Mouse (Mus musculus) right cerebral cortex, postnatal 25 days (tissue): ENCODE measurements at regions not wholly inside any gene's neighbourhood (a gene's known extent, or its start where the extent isn't known, plus 50 kb on each side); places are given as distances from the start of the nearest gene placed in this dataset.

Source experiments
- DNase-seq: peaks from one replicate; pipeline ENCODE4 v3.0.0; 2022

GRCm38 (mm10) chr9:120731952-120732622 lies 160.8 kb downstream of the Rpl14 start:
- DNase-seq, result no peak

DNA sequence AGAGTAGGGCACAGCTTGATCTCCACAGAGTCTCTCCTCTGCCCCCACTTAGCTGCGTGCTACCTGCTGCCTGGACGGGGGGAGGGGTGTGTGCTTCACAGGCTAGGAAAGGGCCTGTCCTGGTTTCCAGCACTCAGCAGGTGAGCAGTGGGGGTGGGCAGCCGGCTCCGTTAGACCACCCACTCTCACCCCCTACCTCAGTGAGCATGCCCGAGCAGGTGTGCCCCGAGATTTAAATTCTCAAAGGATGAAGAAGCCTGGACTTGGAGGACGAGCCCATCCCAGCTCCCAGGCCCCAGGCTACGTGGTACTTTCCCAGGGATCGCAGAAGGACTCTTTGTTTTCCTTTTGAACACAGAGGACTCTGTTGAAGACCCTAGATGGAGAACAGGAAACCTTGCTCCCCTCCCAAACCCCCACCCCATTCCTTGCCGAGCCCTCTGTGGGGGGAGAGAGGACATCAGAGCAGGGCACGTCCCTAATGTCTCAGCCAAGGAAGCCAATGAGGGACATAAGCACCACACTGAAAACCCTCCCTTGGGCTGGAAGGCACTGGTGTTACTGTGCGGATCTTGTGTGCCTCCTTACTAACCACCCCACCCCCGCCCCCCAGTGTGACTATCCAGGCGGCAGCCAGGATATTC lies 161.5 kb downstream of the Rpl14 start:
- no peak for DNase-seq

DNA sequence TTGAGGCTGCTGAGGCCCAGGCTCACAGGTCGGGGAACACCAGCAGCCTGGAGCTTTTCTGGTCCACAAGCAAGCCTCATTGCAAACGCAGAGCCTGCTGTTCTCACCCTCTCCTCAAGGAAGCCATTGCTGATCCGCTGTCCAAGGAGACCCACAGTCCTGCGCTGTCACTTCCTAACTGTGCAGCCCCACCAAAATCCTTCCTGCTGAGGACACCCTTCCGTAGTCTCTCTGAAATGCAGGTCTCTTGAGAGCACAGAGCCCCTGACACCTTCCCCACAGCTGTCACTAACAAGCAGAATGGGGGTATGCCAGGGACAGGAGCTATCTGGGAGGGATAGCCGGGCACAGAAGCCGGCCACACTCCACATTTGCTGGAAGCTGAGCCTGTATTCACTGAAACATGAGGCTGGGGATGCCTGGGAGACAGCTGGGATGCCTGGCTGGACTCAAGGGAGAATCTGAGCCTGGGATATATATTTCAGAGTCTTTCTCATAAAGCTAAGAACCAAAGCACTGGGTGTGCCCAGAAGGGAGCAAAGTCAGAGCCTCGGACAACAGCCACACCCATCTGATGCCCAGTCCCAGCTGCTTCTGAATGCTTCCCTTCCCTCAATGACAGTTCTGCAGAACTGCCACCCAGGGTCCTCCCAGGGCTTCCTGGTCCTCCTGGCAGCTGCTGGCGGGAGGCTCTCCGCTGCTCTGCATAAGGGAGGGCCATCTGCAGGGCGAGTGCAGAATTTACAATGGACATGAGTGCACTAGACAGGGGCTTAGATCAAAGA lies 162.6 kb downstream of the Rpl14 start:
- no peak for DNase-seq

- DNase-seq, result no peak
Observed at GRCm38 (mm10) chr9:120735217-120735616, 164.0 kb downstream of the Rpl14 start.

- no peak for DNase-seq
Observed at GRCm38 (mm10) chr9:120737956-120738355, 166.7 kb downstream of the Rpl14 start.

DNA sequence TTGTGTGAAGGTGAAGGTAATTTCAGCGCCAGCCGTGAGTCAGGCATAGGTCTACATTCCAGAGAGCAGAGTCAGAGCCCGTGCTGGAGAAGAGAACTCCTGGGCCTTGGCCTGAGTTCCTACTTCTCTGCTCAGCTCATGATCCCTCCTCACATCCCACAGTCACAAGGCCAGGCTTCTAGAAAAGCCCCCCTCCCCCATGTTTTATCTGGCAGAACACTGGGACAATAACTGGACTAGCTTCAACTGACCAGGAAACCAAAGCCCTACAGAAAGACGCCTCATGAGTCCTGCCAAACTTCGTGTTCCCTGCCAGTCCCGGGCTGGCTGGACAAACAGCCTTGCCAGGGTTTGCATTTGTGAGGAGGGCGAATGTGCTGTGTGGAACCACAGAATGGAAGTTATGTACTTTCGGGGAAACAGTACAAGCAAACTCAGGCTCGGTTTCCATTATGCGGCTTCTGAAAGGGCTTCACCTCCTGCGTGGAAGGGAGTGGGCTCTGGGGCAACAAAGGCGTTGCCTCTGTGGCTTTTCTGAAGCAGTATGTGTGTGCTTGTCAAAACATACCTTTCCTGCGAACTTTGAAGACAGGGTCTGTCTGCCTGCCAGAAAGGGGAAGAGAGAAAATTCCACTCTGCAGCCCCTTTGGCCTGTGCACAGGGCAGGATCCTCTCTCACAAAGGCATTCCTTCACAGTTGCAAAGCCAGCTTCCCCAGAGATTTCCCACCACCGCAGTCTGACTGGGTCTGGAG lies 168.1 kb downstream of the Rpl14 start:
- DNase-seq, result no peak

DNA sequence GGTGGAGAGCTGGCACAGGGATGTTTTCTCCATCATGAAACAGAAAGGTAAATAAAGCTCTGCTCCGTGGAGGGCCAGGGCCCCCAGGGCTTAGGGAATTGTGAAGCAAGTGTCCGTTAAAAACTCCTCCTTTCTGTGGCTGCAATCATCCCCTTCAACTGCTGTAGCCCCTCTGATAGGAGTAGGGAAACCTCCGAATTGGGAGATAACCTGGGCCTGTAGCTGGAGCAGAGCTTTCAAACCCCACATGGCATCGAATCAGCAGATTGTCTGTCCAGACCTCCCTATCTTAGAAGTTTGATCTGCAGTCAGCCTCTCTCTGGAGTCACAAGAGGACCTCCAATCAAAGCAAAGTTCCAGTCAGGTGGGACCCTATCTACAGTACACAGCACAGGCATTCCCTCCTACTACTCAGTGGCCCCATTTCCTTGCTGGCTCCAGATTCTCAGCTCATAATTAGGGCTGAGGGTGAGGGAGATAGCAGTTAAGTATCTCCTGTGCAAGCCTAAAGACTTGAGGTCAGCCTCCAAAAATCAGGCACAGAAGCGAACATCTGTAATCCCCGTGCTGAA lies 168.8 kb downstream of the Rpl14 start:
- DNase-seq, result no peak

DNA sequence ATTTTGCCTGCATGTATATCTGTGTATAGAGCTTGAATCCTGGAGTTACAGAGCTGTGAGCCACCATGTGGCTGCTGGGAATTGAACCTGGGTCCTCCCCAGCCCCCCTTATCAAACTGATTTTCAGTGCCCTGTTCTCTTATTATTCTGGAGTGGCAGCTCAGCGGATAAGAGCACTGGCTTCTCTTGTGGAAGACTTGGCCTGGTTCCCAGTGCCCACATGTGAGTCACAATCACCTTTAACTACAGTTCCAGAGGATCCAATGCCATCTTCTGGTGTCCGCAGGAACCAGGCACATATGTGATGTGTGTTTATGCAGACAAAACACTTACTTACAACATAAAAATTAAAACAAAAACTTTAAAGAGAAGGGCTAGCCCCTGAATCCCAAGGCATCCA lies 170.3 kb downstream of the Rpl14 start:
- no peak for DNase-seq

DNA sequence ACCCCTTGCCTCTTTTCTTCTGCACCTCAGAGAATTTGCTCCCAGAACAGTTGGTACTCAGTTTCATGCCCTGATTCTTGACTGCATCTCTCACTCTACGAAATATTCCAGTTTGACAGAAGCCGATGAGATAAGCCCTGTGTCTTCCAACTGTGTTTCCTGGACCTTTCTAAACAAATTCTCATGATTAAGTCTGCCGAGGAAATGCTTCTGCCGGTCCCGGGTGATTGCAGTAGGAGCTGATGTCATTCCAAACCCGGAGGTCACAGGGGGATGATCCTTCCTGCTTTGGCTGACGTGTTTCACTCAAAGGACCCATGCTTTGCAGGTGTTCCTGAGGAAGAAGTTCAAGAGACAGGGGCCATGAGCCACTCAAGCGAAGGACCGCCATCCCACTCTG lies 172.2 kb downstream of the Rpl14 start:
- DNase-seq, result no peak

GRCm38 (mm10) chr9:120745674-120746073 lies 174.4 kb downstream of the Rpl14 start:
- no peak for DNase-seq

DNA sequence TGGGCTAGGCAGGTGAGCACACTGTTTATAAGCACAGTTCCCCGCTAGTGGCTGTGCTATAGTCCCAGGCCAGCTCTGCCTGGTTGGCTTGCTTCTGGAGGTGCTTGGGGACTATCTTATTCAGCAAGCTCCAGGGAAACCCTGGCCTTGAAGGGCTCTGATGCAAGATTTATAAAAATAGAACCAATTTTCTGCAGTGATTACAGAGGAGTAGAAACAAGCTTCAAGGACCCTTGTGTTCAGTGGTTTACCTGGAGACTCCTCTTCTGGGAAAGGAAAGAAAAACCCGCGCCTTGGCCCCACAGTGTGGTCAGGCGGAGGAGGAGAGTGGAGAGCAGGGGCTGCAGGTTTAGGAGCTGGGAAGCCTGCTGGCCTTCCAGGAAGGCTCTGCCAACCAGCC lies 178.2 kb upstream of the Ctnnb1 start:
- DNase-seq, result no peak

- no peak for DNase-seq
Observed at GRCm38 (mm10) chr9:120751686-120752484, 177.1 kb upstream of the Ctnnb1 start.

- DNase-seq, result no peak
Observed at GRCm38 (mm10) chr9:120754151-120754550, 174.9 kb upstream of the Ctnnb1 start.

DNA sequence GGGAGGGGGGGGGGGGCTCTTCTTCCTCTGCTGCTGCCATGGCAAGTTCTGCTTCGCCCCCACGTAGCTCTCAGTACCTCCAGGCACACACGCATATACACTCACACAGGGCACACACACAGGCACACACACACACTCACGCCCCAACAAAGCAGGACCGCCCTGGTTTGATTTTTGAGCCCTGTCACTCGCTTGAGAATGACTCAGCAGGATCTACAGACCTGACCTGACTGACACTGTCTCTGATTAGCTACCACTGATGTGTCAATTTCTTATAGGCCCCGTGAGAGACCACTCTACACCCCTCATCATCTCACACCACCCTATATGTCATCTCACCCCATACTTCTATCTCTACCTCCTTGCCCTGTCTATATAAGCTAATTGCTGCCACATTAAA lies 173.5 kb upstream of the Ctnnb1 start:
- no peak for DNase-seq

DNA sequence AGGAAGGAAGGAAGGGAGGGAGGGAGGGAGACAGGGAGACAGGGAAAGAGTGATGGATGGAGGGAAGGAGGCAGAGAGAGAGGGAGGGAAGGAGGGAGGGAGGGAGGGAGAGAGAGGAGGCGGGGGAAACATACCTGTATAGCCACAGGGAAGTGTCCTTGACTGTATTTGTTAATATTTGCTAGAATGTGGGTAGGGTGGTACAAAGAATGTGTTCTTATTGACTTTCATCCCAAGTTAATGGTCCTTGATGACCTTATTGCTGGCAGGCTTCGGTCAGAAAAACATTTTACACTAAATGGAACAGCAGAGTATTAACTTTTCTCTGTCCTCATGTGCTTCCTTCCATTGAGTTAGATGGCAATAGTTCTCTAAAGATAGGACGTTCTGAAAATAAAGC lies 171.0 kb upstream of the Ctnnb1 start:
- DNase-seq, result no peak

DNA sequence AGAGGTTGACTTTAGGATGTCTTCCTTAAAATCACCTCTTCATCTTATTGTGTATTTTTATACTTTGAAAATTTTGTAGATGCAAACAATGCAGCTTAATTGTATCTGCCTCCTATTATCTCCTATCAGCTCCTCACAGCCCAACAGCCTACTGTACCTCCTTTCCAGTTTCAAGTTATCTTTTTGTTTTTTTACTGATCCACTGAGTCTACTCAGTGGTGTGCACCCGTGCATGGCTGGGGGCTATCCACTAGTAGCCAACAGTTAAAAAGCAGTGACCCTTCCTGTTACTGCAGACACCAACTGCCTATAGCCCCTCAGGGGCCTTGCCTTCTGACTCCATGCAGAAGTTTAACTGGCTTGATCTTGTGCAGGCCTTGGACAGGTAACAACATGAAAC lies 170.4 kb upstream of the Ctnnb1 start:
- DNase-seq, result no peak

GRCm38 (mm10) chr9:120759771-120760170 lies 169.2 kb upstream of the Ctnnb1 start:
- peak; percentile 46 for DNase-seq

DNA sequence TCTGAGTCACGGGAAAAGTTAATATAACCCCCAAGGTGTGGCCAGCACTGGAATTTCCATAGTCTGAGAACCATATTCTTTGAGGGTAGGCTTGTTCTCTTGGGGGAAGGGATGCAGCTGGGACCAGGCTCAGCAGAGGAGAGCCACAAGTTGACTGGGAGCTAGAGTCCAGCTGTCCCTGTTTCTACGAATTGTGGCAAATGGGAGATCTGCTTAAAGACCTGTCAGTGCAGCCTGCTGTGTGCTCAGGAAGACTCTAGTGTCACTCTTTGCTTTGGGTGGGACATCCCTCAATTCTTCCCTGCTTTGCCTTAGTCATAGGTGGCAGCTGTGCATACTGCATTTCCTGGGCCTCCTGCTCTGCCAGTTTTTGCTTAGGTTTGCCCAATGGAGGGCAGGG lies 165.2 kb upstream of the Ctnnb1 start:
- DNase-seq, result no peak

DNA sequence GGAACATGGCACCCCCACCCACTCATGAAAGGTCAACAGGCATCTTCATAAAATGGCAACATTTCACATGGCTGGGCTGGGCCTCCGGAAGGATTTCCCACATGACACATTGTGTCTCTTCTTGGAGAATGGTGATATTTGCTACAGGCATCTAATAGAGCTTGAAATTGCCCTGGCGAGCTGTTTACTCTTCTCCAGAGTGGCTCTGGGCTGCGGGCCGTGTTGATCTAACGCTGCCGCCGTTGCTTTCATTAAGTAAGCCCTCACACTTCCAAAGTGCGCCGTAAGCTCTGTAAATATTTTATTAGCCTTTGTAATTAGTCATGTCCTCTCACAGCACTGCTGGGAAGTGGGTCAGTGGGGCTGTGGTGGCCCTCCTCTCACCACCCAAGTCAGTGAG lies 164.4 kb upstream of the Ctnnb1 start:
- no peak for DNase-seq

DNA sequence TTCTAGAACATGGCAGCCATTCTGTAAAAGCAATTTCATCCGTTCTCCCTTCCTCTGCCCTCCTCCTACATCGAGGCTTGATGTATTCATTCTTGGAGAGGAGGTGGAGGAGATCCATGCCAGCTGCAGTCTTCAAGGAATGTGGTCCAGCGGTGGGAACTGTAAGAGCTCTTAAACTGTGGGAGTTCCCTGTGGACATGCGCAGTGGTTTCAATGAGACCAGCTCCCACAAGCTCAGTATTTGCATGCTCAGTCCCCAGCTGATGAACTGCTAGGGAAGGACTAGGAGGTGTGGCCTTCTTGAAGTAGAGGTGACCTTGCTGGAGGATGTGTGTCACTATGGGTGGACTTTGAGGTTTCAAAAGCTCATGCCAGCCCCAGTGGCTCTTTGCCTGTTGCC lies 163.7 kb upstream of the Ctnnb1 start:
- DNase-seq, result no peak

DNA sequence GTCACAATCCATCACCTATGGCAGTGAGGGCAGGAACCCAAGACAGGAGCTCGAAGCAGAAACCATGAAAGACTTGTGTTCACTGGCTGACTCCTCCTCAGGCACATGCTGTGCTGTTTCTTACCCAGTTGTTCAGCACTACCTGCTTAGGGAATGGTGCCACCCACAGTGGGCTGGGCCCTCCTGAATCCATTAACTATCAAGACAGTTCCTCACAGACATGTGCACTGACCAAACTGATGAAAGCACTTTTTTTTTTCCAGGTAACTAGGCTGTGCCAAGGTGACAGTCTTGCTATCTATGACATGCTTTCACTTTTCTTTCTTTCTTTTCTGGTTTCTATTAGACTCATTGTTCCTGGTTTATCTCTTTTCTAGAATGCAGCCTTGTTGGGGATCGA lies 162.1 kb upstream of the Ctnnb1 start:
- no peak for DNase-seq

GRCm38 (mm10) chr9:120767396-120767795 lies 161.6 kb upstream of the Ctnnb1 start:
- DNase-seq, result no peak
